Mouse (Mus musculus) adrenal gland (tissue): ENCODE data around the gene Slc4a4.

ENCODE experiments used
- intact Hi-C: fragments of 180-260 bp; cut with DNase I; formaldehyde crosslinking; loops from one replicate; pipeline ENCODE4 v1.15.1; 2025

Gene Slc4a4

GRCm38 (mm10) chr5:88997277-88997676 lies 110.7 kb downstream of the Slc4a4 start:
- intact Hi-C loops = no loop called here

GRCm38 (mm10) chr5:88999793-89000192 lies 113.2 kb downstream of the Slc4a4 start:
- intact Hi-C loops = no loop called here

GRCm38 (mm10) chr5:89000598-89000997 lies 114.0 kb downstream of the Slc4a4 start:
- intact Hi-C loops = no loop called here

GRCm38 (mm10) chr5:89010116-89010515 lies 123.5 kb downstream of the Slc4a4 start:
- intact Hi-C loops = no loop called here

- intact Hi-C loops = no loop called here
Measured at GRCm38 (mm10) chr5:89012456-89012855, 125.8 kb downstream of the Slc4a4 start.

GRCm38 (mm10) chr5:89014782-89015181 lies 128.2 kb downstream of the Slc4a4 start:
- intact Hi-C loops = no loop called here

- intact Hi-C loops = no loop called here
Measured at GRCm38 (mm10) chr5:89015878-89016277, 129.3 kb downstream of the Slc4a4 start.

GRCm38 (mm10) chr5:89018537-89018936 lies 131.9 kb downstream of the Slc4a4 start:
- intact Hi-C loops = no loop called here

GRCm38 (mm10) chr5:89024413-89024812 lies 137.8 kb downstream of the Slc4a4 start:
- intact Hi-C loops = no loop called here

GRCm38 (mm10) chr5:89027518-89028085 lies 141.0 kb downstream of the Slc4a4 start:
- intact Hi-C loops = no loop called here

GRCm38 (mm10) chr5:89032647-89033046 lies 146.0 kb downstream of the Slc4a4 start:
- intact Hi-C loops = no loop called here

- intact Hi-C loops = no loop called here
Measured at GRCm38 (mm10) chr5:89033256-89033655, 146.6 kb downstream of the Slc4a4 start.

- intact Hi-C loops = no loop called here
Measured at GRCm38 (mm10) chr5:89036147-89036546, 149.5 kb downstream of the Slc4a4 start.

- intact Hi-C loops = no loop called here
Measured at GRCm38 (mm10) chr5:89040814-89041213, 154.2 kb downstream of the Slc4a4 start.

GRCm38 (mm10) chr5:89043846-89044245 lies 157.2 kb downstream of the Slc4a4 start:
- intact Hi-C loops = no loop called here

- intact Hi-C loops = no loop called here
Measured at GRCm38 (mm10) chr5:89044801-89045200, 158.2 kb downstream of the Slc4a4 start.

- intact Hi-C loops = no loop called here
Measured at GRCm38 (mm10) chr5:89051577-89051976, 165.0 kb downstream of the Slc4a4 start.

- intact Hi-C loops = no loop called here
Measured at GRCm38 (mm10) chr5:89052230-89052629, 165.6 kb downstream of the Slc4a4 start.

GRCm38 (mm10) chr5:89055656-89056055 lies 169.0 kb downstream of the Slc4a4 start:
- intact Hi-C loops = no loop called here

- intact Hi-C loops = no loop called here
Measured at GRCm38 (mm10) chr5:89056370-89056769, 169.8 kb downstream of the Slc4a4 start.

GRCm38 (mm10) chr5:89061097-89061496 lies 174.5 kb downstream of the Slc4a4 start:
- intact Hi-C loops = no loop called here

- intact Hi-C loops = no loop called here
Measured at GRCm38 (mm10) chr5:89062286-89062685, 175.7 kb downstream of the Slc4a4 start.

GRCm38 (mm10) chr5:89067111-89067510 lies 180.5 kb downstream of the Slc4a4 start:
- intact Hi-C loops = no loop called here

- intact Hi-C loops = no loop called here
Measured at GRCm38 (mm10) chr5:89068072-89068471, 181.5 kb downstream of the Slc4a4 start.
